Mouse (Mus musculus): ENCODE data around the gene Fez2.

GRCm38 (mm10) chr17:78322369-78323335 lies 95.3 kb downstream of the Fez2 start:
- TF ChIP-seq POLR2A (IDR thresholded peaks at IDR 0.05; ENCODE audit: control insufficient read depth, low read depth, low read length): no peak
- TF ChIP-seq CTCF (IDR thresholded peaks at IDR 0.05; ENCODE audit: control insufficient read depth, insufficient read depth, insufficient replicate concordance, low read depth, low read length): no peak
